Mouse (Mus musculus): ENCODE results near the gene Lpcat1. TPM values are rescaled to one million over a fixed set of nuclear protein-coding genes. Genes with fewer than 3 reads are reported as not detected.
A peak's percentile ranks its signal among the peaks of the same experiment; 100 is the strongest.

The Lpcat1 gene
- total RNA-seq, 2 experiments from 2014 or later, result 17.8 to 19.0 TPM

GRCm38 (mm10) chr13:73475058-73475980 is 8.3 kb downstream of the Lpcat1 start:
- DNase-seq (ENCODE audit: low spot score in 2 of 2), result no peak

- DNase-seq (ENCODE audit: low spot score in 2 of 2), result no peak
Observed at GRCm38 (mm10) chr13:73476259-73476658, 9.3 kb downstream of the Lpcat1 start.

DNA sequence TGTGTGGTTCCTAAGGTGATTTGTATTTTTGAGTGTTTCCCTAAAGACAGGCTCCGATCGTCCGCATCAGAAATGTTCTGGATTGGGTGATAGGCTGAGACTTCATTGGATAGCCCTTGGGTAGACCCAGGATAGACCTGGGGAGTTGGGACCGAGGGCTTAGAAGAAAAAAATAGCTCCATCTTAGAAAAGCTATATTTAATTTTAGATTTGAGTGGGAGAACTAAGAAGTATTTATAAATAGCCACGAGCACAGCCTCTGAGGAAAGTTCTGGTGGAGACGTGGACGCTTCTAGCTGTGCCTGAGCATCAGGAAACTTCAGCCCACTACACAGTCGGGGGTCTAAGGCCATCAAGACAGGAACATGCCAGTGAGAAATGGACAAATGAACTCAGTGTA is 9.8 kb downstream of the Lpcat1 start:
- no peak for DNase-seq (ENCODE audit: low spot score in 2 of 2)

DNA sequence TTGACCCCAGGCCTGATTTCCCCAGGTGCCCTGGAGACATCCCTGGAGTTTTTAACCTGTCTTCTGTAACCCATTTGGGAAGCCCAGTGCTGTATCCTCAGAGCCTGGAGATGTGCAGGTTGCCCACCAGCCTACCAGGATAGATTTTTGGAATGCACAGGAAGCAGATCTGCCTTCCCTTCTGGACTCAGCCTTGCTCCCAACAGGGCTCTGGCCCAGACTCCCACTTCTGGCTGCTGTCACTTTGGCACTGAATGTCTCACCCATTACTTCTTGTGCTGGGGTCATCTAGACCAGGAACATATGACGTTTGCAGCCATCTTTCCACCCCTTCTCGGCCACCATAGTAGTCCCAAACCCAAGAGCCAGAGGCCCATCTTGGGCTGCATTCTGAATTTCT is 10.8 kb downstream of the Lpcat1 start:
- no peak for DNase-seq (ENCODE audit: low spot score in 2 of 2)

DNA sequence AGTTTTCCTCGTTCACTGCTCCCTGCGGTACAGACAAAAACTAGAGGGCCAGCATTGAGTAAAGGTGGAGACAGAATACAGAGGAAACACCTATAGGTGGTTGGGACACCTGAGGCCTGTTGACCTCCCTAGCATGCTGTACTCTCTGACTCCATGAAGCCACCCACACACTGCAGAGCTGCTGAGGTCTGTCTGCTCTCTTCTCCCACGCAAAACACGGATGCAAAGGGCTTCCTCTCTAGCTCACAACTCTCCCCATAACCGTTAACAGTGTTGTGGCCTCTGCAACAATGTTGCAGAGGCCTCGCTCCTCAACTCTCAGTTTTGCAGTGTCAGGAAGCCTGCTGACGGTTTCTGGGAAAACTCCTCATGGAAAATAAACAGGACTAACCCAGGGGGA is 15.5 kb downstream of the Lpcat1 start:
- DNase-seq (ENCODE audit: low spot score in 2 of 2), result no peak

- no peak for DNase-seq (ENCODE audit: low spot score in 2 of 2)
Observed at GRCm38 (mm10) chr13:73483331-73483730, 16.3 kb downstream of the Lpcat1 start.

DNA sequence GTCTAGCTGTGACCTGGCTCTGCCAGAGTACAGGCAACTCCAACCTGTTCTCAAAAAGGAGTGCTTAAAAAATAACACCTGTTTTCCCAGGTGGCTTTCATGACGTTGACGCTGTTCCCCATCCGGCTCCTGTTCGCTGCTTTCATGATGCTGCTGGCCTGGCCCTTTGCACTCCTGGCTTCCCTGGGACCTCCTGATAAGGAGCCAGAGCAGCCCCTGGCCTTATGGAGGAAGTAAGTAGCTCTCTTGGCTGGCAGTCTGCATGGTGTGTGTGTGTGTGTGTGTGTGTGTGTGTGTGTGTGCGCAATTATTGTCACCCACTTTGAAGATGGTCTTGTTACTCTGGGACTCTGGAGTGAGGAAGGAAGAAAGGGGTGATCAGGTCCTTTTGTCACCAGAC is 17.2 kb downstream of the Lpcat1 start:
- no peak for DNase-seq (ENCODE audit: low spot score in 2 of 2)

- no peak for DNase-seq (ENCODE audit: low spot score in 2 of 2)
Observed at GRCm38 (mm10) chr13:73488105-73488504, 21.1 kb downstream of the Lpcat1 start.

DNA sequence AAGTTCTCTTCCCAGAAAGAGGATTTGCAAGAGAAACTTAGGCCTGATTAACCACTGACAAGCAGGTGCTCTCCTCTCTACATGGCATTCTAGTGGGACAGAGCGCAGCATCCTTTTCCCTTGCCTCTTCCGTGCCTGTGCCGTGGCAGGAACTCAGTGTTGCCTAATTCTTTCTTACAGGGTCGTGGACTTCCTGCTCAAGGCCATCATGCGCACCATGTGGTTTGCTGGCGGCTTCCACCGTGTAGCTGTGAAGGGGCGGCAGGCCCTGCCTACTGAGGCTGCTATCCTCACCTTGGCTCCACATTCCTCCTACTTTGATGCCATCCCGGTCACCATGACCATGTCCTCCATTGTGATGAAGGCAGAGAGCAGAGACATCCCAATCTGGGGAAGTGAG is 21.7 kb downstream of the Lpcat1 start:
- DNase-seq (ENCODE audit: low spot score in 2 of 2), result no peak

DNA sequence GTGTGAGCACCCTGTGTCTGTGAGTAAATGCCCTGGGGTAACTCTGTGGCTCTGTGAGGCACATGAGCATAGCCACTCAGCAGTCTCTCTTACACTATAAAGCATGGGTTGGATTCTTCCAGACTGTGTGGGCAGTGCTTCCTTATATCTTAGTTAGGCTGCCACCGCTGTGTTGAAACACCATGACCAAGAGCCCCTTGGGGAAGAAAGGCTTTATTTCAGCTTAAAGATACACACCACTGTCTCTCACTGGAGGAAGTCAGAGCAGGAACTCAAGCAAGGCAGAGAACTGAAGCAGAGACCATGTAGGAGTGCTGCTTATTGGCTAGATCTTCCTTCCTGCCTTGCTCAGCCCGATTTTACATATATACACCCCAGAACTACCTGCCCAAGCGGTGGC is 23.0 kb downstream of the Lpcat1 start:
- no peak for DNase-seq (ENCODE audit: low spot score in 2 of 2)

- DNase-seq (ENCODE audit: low spot score in 2 of 2), result no peak
Observed at GRCm38 (mm10) chr13:73490564-73491170, 23.7 kb downstream of the Lpcat1 start.

DNA sequence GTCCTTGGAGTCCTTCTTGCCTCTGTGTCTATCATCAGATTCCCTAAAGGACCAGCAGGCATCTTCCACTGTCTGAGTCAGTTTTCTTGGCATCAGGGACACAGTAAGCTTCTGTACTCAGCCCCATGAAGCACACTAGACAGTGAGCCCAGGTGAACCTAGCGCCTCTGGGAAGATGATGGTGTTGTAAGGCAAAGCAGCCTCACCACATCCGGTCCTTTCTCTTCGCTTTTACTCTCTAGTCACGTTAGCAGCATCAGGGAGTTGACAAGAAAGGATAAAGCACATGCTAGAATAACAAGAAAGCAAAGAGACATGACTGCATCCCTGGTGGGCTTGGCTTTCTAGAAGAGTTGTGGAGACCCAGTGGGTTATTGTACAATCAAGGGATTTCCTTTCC is 26.2 kb downstream of the Lpcat1 start:
- DNase-seq (ENCODE audit: low spot score in 2 of 2), result no peak

- DNase-seq (ENCODE audit: low spot score in 2 of 2), result no peak
Observed at GRCm38 (mm10) chr13:73494528-73494927, 27.5 kb downstream of the Lpcat1 start.

DNA sequence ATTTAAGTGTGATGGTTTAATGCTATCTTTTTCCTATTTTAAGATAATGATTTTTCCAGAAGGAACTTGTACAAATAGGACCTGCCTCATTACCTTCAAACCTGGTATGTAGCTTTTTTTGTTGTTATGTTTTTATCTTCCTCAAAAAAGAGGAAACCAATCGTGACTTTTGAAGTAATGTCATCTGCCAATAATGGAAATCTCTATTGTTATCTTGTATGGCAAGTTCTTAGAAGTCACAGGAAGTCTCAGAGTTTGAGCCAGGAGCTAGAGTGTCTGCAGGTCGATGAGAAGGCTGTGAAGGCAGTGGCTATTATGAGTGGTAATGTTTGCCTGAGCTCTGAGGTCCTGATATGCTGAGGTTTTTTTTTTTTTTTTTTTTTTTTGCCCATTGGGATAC is 29.1 kb downstream of the Lpcat1 start:
- no peak for DNase-seq (ENCODE audit: low spot score in 2 of 2)

- DNase-seq (ENCODE audit: low spot score in 2 of 2), result no peak
Observed at GRCm38 (mm10) chr13:73499893-73500604, 33.1 kb downstream of the Lpcat1 start.

- no peak for DNase-seq (ENCODE audit: low spot score in 2 of 2)
Observed at GRCm38 (mm10) chr13:73502719-73503118, 35.7 kb downstream of the Lpcat1 start.

GRCm38 (mm10) chr13:73505686-73506467 is 38.9 kb downstream of the Lpcat1 start:
- DNase-seq (ENCODE audit: low spot score in 2 of 2), result peak; percentile 42 to 79

- no peak for DNase-seq (ENCODE audit: low spot score in 2 of 2)
Observed at GRCm38 (mm10) chr13:73508817-73509550, 42.0 kb downstream of the Lpcat1 start.

DNA sequence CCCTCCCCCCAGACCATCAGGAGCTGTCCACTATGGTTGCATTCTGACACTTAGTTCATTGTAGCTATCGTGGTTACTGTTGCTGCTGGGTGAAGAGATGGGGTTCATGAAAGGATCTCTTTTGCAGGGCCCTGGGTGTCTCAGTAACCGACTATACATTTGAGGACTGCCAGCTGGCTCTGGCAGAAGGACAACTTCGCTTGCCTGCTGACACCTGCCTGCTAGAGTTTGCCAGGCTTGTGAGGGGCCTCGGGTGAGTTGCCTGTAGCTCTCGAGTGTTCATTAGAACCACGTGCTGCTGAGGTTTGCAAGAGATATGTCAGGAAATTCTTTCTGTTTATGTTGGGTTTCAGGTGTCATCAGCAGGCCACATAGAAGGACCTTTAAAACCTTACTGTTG is 42.9 kb downstream of the Lpcat1 start:
- no peak for DNase-seq (ENCODE audit: low spot score in 2 of 2)

Data from gastrocnemius, postnatal 4 days (tissue).